Mouse (Mus musculus) midbrain, embryonic 14.5 days (tissue): ENCODE measurements around the gene E130308A19Rik. TPM values are rescaled to one million over a fixed set of nuclear protein-coding genes. Genes with fewer than 3 reads are reported as not detected.

Experiments used
- ATAC-seq: fragments of 200-750 bp; cut with Nextera tagmentation; 2 replicates; pipeline ENCODE4 v1.8.0; 2017; ENCODE audit warnings: moderate number of reproducible peaks, moderate library complexity; ENCODE audit not compliant: low FRiP score, low TSS enrichment
- DNase-seq: peaks from one replicate; pipeline ENCODE4 v3.0.0-alpha.2; 2015
- H3K27ac ChIP-seq: fragments of 300-500 bp; sonication (generic); replicated peaks from 2 replicates; pipeline ENCODE4 v1.5.1; 2014; ENCODE audit warnings: mild to moderate bottlenecking, low read depth, low read length, moderate library complexity
- H3K27me3 ChIP-seq: fragments of 300-500 bp; sonication (generic); 2 replicates; pipeline ENCODE4 v1.6.1; 2014; ENCODE audit warnings: low read length, control low read depth, mixed read lengths; ENCODE audit not compliant: control insufficient read depth, insufficient read depth
- H3K36me3 ChIP-seq: fragments of 300-500 bp; sonication (generic); 2 replicates; pipeline ENCODE4 v1.6.1; 2014; ENCODE audit warnings: low read length, control low read depth; ENCODE audit not compliant: control insufficient read depth, insufficient read depth
- H3K4me1 ChIP-seq: fragments of 300-500 bp; sonication (generic); 2 replicates; pipeline ENCODE4 v1.6.1; 2014; ENCODE audit warnings: mild to moderate bottlenecking, antibody characterized with exemption, low read length, control low read depth; ENCODE audit not compliant: control insufficient read depth, insufficient read depth
- H3K4me2 ChIP-seq: fragments of 300-500 bp; sonication (generic); 2 replicates; pipeline ENCODE4 v1.6.1; 2014; ENCODE audit warnings: mild to moderate bottlenecking, low read length, moderate library complexity
- H3K4me3 ChIP-seq: fragments of 300-500 bp; sonication (generic); replicated peaks from 2 replicates; pipeline ENCODE4 v1.5.1; 2014; ENCODE audit warnings: low read depth, low read length
- H3K9ac ChIP-seq: fragments of 300-500 bp; sonication (generic); replicated peaks from 2 replicates; pipeline ENCODE4 v1.6.1; 2014; ENCODE audit warnings: mild to moderate bottlenecking, low read length, moderate library complexity
- H3K9me3 ChIP-seq: fragments of 300-500 bp; sonication (generic); 2 replicates; pipeline ENCODE4 v1.6.1; 2016; ENCODE audit warnings: low read length, control low read depth, mixed read lengths; ENCODE audit not compliant: control insufficient read depth
- WGBS: fragments of 180-500 bp; shearing (Covaris S2); extraction: QIAGEN DNeasy Blood & Tissue Kit; methylation state at CpG from one replicate; pipeline ENCODE4 v1.1.7; 2014; 5-methylcytosine and 5-hydroxymethylcytosine counted together
- polyA plus RNA-seq: library from polyadenylated mRNA; unstranded; fragments of >200 nt; fragmentation: Nextera tagmentation; extraction: Ambion mirVana; gene quantifications from 2 replicates; pipeline ENCODE4 v1.2.1, GENCODE M21; 2014

E130308A19Rik gene
- polyA plus RNA-seq, 1 experiment from 2014 or later = 62.2 TPM

GRCm38 (mm10) chr4:59764950-59765349 is 138.9 kb downstream of the E130308A19Rik start:
- H3K4me1 ChIP-seq = no peaks in the 10 kb centered on the region
- 78% methylated on average over 7 of the region's 7 CpGs for WGBS
- no peak overlapping the region for H3K9ac ChIP-seq
- no peaks in the 10 kb centered on the region for H3K36me3 ChIP-seq
- H3K27me3 ChIP-seq = no peaks in the 10 kb centered on the region
- H3K9me3 ChIP-seq = no peaks in the 10 kb centered on the region
- no peak for DNase-seq
- ATAC-seq = no peak
- no peak overlapping the region for H3K4me2 ChIP-seq
- H3K4me3 ChIP-seq = no peak overlapping the region
- peak overlapping the region; percentile 42; the same call in 1 of the 2 replicates for H3K27ac ChIP-seq

GRCm38 (mm10) chr4:59765385-59766005 is 139.5 kb downstream of the E130308A19Rik start:
- Histone ChIP-seq H3K4me3 (no peak overlapping the region), H3K36me3 (peaks cover 5% of the 10 kb centered on the region), H3K9me3 (no peaks in the 10 kb centered on the region), H3K27me3 (no peaks in the 10 kb centered on the region), H3K4me2 (no peak overlapping the region), H3K4me1 (no peaks in the 10 kb centered on the region), H3K27ac (0 out of 2 replicates have a peak overlapping the region, but pooled peaks have one; percentile 32), H3K9ac (no peak overlapping the region)
- WGBS = 34% methylated on average over 7 of the region's 7 CpGs
- ATAC-seq (peak; percentile 64; the same call in 1 of the 2 replicates), DNase-seq (peak; percentile 72)

GRCm38 (mm10) chr4:59767717-59768116 is 141.7 kb downstream of the E130308A19Rik start:
- ATAC-seq (no peak), DNase-seq (no peak)
- Histone ChIP-seq H3K4me3 (no peak overlapping the region), H3K4me2 (no peak overlapping the region), H3K36me3 (peaks cover 24% of the 10 kb centered on the region), H3K9me3 (no peaks in the 10 kb centered on the region), H3K9ac (no peak overlapping the region), H3K27ac (no peak overlapping the region), H3K4me1 (no peaks in the 10 kb centered on the region), H3K27me3 (no peaks in the 10 kb centered on the region)
- 98% methylated on average over 2 of the region's 2 CpGs for WGBS

GRCm38 (mm10) chr4:59772171-59772879 is 146.3 kb downstream of the E130308A19Rik start:
- ATAC-seq = no peak
- Histone ChIP-seq H3K27ac (no peak overlapping the region), H3K36me3 (peaks cover 43% of the 10 kb centered on the region), H3K4me2 (no peak overlapping the region), H3K4me3 (no peak overlapping the region), H3K9me3 (no peaks in the 10 kb centered on the region), H3K27me3 (no peaks in the 10 kb centered on the region), H3K9ac (no peak overlapping the region), H3K4me1 (no peaks in the 10 kb centered on the region)
- WGBS = 31% methylated on average over 17 of the region's 17 CpGs
- DNase-seq = no peak

GRCm38 (mm10) chr4:59777828-59778227 is 151.8 kb downstream of the E130308A19Rik start:
- no peak overlapping the region for H3K4me2 ChIP-seq
- H3K27me3 ChIP-seq = no peaks in the 10 kb centered on the region
- DNase-seq (no peak), ATAC-seq (no peak)
- no peaks in the 10 kb centered on the region for H3K9me3 ChIP-seq
- no peak overlapping the region for H3K4me3 ChIP-seq
- H3K9ac ChIP-seq = no peak overlapping the region
- WGBS = 82% methylated on average over 3 of the region's 3 CpGs
- H3K36me3 ChIP-seq = peaks cover 26% of the 10 kb centered on the region
- peaks cover 4% of the 10 kb centered on the region for H3K4me1 ChIP-seq
- H3K27ac ChIP-seq = no peak overlapping the region

GRCm38 (mm10) chr4:59780568-59780967 is 154.6 kb downstream of the E130308A19Rik start:
- Histone ChIP-seq H3K27me3 (no peaks in the 10 kb centered on the region), H3K27ac (no peak overlapping the region), H3K4me3 (no peak overlapping the region), H3K36me3 (0 out of 2 replicates have a peak, but pooled peaks cover 6% of the 10 kb centered on the region), H3K4me1 (peaks cover 5% of the 10 kb centered on the region), H3K9me3 (no peaks in the 10 kb centered on the region), H3K4me2 (no peak overlapping the region), H3K9ac (no peak overlapping the region)
- WGBS = 6% methylated on average over 1 of the region's 1 CpGs
- ATAC-seq (no peak), DNase-seq (peak; percentile 76)

GRCm38 (mm10) chr4:59782853-59783684 is 157.1 kb downstream of the E130308A19Rik start:
- H3K36me3 ChIP-seq = 0 out of 2 replicates have a peak, but pooled peaks cover under 1% of the 10 kb centered on the region
- H3K27ac ChIP-seq = peak overlapping the region; percentile 49
- no peaks in the 10 kb centered on the region for H3K27me3 ChIP-seq
- H3K4me3 ChIP-seq = peak overlapping the region; percentile 82
- peaks cover 5% of the 10 kb centered on the region for H3K4me1 ChIP-seq
- peak; percentile 64 for DNase-seq
- peak overlapping the region; percentile 80 for H3K4me2 ChIP-seq
- H3K9ac ChIP-seq = peak overlapping the region; percentile 63
- no peaks in the 10 kb centered on the region for H3K9me3 ChIP-seq
- ATAC-seq = peak; percentile 61; the same call in 1 of the 2 replicates
- WGBS = under 1% methylated on average over 47 of the region's 47 CpGs

- ATAC-seq (peak; percentile 95), DNase-seq (peak; percentile 99)
- H3K4me2 ChIP-seq = peak overlapping the region; percentile 80
- peak overlapping the region; percentile 63 for H3K9ac ChIP-seq
- no peaks in the 10 kb centered on the region for H3K36me3 ChIP-seq
- peaks cover 5% of the 10 kb centered on the region for H3K4me1 ChIP-seq
- H3K4me3 ChIP-seq = peak overlapping the region; percentile 82
- WGBS = 1% methylated on average over 36 of the region's 36 CpGs
- H3K9me3 ChIP-seq = no peaks in the 10 kb centered on the region
- no peaks in the 10 kb centered on the region for H3K27me3 ChIP-seq
- peak overlapping the region; percentile 49 for H3K27ac ChIP-seq
These were observed 157.8 kb downstream of the E130308A19Rik start for GRCm38 (mm10) chr4:59783685-59784279.
